Mouse (Mus musculus): ENCODE measurements around the gene Pou1f1. TPM values are rescaled to one million over a fixed set of nuclear protein-coding genes. Genes with fewer than 3 reads are reported as not detected.

Pou1f1 gene
- polyA plus RNA-seq, 1 experiment from 2014 or later = not detected

Other genes starting within 250 kb of the Pou1f1 start
- 48.6 and 49.0 TPM in 2 replicates for gene Chmp2b, start 42.2 kb downstream of the Pou1f1 start, polyA plus RNA-seq (2016; fragmentation: Nextera tagmentation; extraction: Ambion mirVana)

Measured in forebrain, embryonic 10.5 days (tissue).